8 mouse cellular contexts compared by ENCODE assay signal in the genomic region with DNA sequence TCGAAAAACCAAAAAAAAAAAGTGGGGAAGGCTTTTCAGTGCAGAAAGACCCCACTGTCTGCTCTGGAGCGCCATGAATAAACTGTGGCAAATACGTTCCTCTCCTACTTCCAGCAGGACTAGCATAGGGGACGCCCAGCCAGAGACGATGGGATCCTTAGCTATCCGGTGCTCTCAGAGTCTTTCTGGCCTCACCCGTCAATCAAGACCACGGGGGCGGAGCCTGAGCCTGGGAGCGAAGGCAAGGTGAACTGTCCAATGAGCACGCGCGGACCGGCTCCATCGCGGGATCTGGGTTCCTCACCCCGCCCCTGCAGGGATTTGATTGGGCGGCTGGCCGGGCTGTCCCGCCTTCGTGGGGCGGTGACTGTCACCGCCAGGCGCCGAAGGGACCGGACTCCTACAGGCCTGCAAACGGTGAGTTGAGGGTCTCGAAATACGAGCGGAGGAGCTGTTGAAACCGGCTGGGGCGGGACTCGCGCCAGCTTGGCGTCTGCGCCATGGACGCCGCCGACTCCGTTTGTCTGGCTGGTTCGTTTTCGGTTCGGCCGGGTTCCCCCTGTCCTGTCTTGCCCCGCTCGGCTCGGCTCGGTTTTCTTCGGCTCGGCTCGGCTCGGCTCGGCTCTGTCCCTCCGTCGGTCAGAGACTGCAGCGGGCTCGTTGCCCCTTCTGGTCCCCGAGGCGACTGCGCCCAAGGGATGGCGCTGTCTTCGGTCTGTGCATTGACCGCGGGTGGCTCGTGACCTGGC. TPM values are rescaled to one million over a fixed set of nuclear protein-coding genes. Genes with fewer than 3 reads are reported as not detected.
A peak's percentile ranks its signal among the peaks of the same experiment; 100 is the strongest.
DNase-seq lines count a peak whose midpoint lies in the region; ATAC-seq lines count a peak whose summit lies in the region.

Pigyl (plus strand) TSS at position 350 of the 749 bp plus-strand sequence.

- DNase-seq in adrenal gland, adult (ENCODE audit: inconsistent age in 2 of 2, low spot score in 1 of 2): peak; percentile 99
- peak; percentile 100 for DNase-seq in embryo, embryonic 10.5 days (ENCODE audit: low spot score)
- DNase-seq in gastrocnemius, postnatal 25 days: peak; percentile 98
- DNase-seq in intestine, embryonic 14.5 days (ENCODE audit: low spot score): peak; percentile 99
- peak; percentile 98 for DNase-seq in left cerebral cortex, postnatal 14 days (ENCODE audit: low spot score in 2 of 2)
- DNase-seq in mesoderm, embryonic 11.5 days (ENCODE audit: low read depth, low spot score): peak; percentile 99
- DNase-seq in right cerebral cortex, postnatal 36 days (ENCODE audit: low spot score in 2 of 2): peak; percentile 96 to 97
- peak; percentile 98 for DNase-seq in yolk sac, embryonic 10.5 days (ENCODE audit: low spot score)

- H3K4me3 ChIP-seq in intestine, embryonic 14.5 days (ENCODE audit: low read depth, low read length): peak within 1 kb of the TSS; percentile 71

- peak; percentile 98 for ATAC-seq in intestine, embryonic 14.5 days (replicated peaks; ENCODE audit: low FRiP score, low TSS enrichment, low read depth)

- under 1% methylated on average over 65 of the region's 65 CpGs for WGBS in intestine, embryonic 14.5 days

- H3K9me3 ChIP-seq in intestine, embryonic 14.5 days (ENCODE audit: control insufficient read depth, low read length): no peaks in the 10 kb centered on the region

- H3K4me1 ChIP-seq in intestine, embryonic 14.5 days (replicated peaks; ENCODE audit: control insufficient read depth, insufficient read depth, low read length): peaks cover 5% of the 10 kb centered on the region

- intact Hi-C loops in left cerebral cortex, postnatal 14 days (cut with DNase I): loop anchor here (2.0 to 5.0 kb wide), 2 partner anchors 68 to 256 kb away; partner anchors contain the start of genes 9530077C05Rik and Zfp809

- H3K27ac ChIP-seq in intestine, embryonic 14.5 days (ENCODE audit: low read depth): peak within 1 kb of the TSS; percentile 82

- H3K9ac ChIP-seq in intestine, embryonic 14.5 days (ENCODE audit: low read length): peak within 1 kb of the TSS; percentile 75

- H3K4me2 ChIP-seq in intestine, embryonic 14.5 days (ENCODE audit: low read length): peak within 1 kb of the TSS; percentile 73

- no peaks in the 10 kb centered on the region for H3K36me3 ChIP-seq in intestine, embryonic 14.5 days (ENCODE audit: control insufficient read depth, insufficient read depth, low read length)

- no peaks in the 10 kb centered on the region for H3K27me3 ChIP-seq in intestine, embryonic 14.5 days (replicated peaks; ENCODE audit: control insufficient read depth, insufficient read depth, low read length)

RNA-seq across cellular contexts. Expression of gene Pigyl, which starts in this region (rescaled TPM):
- total RNA-seq in gastrocnemius, postnatal 25 days (2021): 10 to 100 TPM; 30.9 to 31.9 TPM
- 76.5 and 85.4 TPM in 2 replicates for polyA plus RNA-seq in intestine, embryonic 14.5 days (2014; fragmentation: Nextera tagmentation; extraction: Ambion mirVana)
- total RNA-seq in left cerebral cortex, postnatal 14 days (2021): 10 to 100 TPM; 33.1 to 51.9 TPM

Comparison
In these comparisons a context has a peak if more than half of its experiments do, and no peak if none do; other contexts are left out.
1. Peak in every context shown above with its lines: DNase-seq, ATAC-seq, H3K4me3 ChIP-seq and H3K27ac ChIP-seq.